Mouse (Mus musculus) heart, embryonic 16.5 days (tissue): ENCODE data around the gene Cox8a. TPM values are rescaled to one million over a fixed set of nuclear protein-coding genes. Genes with fewer than 3 reads are reported as not detected.

Experiments
- ATAC-seq: fragments of 200-750 bp; cut with Nextera tagmentation; replicated peaks from 2 replicates; pipeline ENCODE4 v1.8.0; 2017; ENCODE audit warnings: moderate number of reproducible peaks; ENCODE audit not compliant: insufficient read depth, low FRiP score; ENCODE audit errors: extremely low read depth
- H3K27ac ChIP-seq: fragments of 300-500 bp; sonication (generic); 2 replicates; pipeline ENCODE4 v1.5.1; 2014; ENCODE audit warnings: mild to moderate bottlenecking, low read length, control low read depth, moderate library complexity
- H3K27me3 ChIP-seq: fragments of 300-500 bp; sonication (generic); 2 replicates; pipeline ENCODE4 v1.6.1; 2014; ENCODE audit warnings: low read length, mixed read lengths; ENCODE audit not compliant: control insufficient read depth, insufficient read depth
- H3K36me3 ChIP-seq: fragments of 300-500 bp; sonication (generic); 2 replicates; pipeline ENCODE4 v1.6.1; 2014; ENCODE audit not compliant: control insufficient read depth, insufficient read depth
- H3K4me1 ChIP-seq: fragments of 300-500 bp; sonication (generic); 2 replicates; pipeline ENCODE4 v1.6.1; 2014; ENCODE audit warnings: low read length, mixed read lengths; ENCODE audit not compliant: control insufficient read depth, insufficient read depth
- H3K4me2 ChIP-seq: fragments of 300-500 bp; sonication (generic); 2 replicates; pipeline ENCODE4 v1.6.1; 2014; ENCODE audit warnings: low read depth, mild to moderate bottlenecking, control low read depth, low read length
- H3K4me3 ChIP-seq: fragments of 300-500 bp; sonication (generic); 2 replicates; pipeline ENCODE4 v1.5.1; 2014; ENCODE audit warnings: mild to moderate bottlenecking, control low read depth, low read length
- H3K9ac ChIP-seq: fragments of 300-500 bp; sonication (generic); 2 replicates; pipeline ENCODE4 v1.6.1; 2014; ENCODE audit warnings: low read length, control low read depth
- H3K9me3 ChIP-seq: fragments of 300-500 bp; sonication (generic); replicated peaks from 2 replicates; pipeline ENCODE4 v1.6.1; 2016; ENCODE audit warnings: low read length; ENCODE audit not compliant: control insufficient read depth
- WGBS: fragments of 180-500 bp; shearing (Covaris S2); extraction: QIAGEN DNeasy Blood & Tissue Kit; methylation state at CpG from one replicate; pipeline ENCODE4 v1.1.7; 2014; 5-methylcytosine and 5-hydroxymethylcytosine counted together
- polyA plus RNA-seq: library from polyadenylated mRNA; unstranded; fragments of >200 nt; fragmentation: Nextera tagmentation; extraction: Ambion mirVana; gene quantifications from 2 replicates; pipeline ENCODE4 v1.2.1, GENCODE M21; 2015

The Cox8a gene
- polyA plus RNA-seq, 1 experiment from 2014 or later: 2,285 TPM

DNA sequence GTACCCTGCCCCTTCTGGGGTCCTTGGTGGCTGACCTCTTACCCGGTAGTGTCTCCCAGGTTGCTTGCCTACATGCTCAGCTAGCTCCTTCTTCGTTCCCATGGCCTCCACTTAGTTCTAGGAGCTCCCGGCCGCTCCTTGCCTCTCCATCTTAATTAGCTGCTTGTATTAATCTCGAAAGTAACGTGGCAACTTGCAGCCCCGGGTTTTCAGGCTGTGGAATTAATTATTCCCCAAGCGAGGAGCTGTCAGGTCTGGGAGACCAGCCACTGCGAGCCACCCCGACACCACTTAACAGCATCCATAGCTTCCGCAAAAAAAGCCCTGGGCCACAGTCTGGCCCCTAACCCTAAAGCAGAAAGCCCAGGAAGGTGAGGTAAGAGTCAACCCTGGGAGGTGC lies 34.0 kb downstream of the Cox8a start:
- Histone ChIP-seq H3K4me3 (no peak overlapping the region), H3K36me3 (no peaks in the 10 kb centered on the region), H3K4me2 (no peak overlapping the region), H3K27me3 (peaks cover 9% of the 10 kb centered on the region; the same call in 1 of the 2 replicates), H3K4me1 (peaks cover 30% of the 10 kb centered on the region), H3K9me3 (no peaks in the 10 kb centered on the region), H3K27ac (no peak overlapping the region), H3K9ac (no peak overlapping the region)
- no peak for ATAC-seq
- 70% methylated on average over 11 of the region's 11 CpGs for WGBS

DNA sequence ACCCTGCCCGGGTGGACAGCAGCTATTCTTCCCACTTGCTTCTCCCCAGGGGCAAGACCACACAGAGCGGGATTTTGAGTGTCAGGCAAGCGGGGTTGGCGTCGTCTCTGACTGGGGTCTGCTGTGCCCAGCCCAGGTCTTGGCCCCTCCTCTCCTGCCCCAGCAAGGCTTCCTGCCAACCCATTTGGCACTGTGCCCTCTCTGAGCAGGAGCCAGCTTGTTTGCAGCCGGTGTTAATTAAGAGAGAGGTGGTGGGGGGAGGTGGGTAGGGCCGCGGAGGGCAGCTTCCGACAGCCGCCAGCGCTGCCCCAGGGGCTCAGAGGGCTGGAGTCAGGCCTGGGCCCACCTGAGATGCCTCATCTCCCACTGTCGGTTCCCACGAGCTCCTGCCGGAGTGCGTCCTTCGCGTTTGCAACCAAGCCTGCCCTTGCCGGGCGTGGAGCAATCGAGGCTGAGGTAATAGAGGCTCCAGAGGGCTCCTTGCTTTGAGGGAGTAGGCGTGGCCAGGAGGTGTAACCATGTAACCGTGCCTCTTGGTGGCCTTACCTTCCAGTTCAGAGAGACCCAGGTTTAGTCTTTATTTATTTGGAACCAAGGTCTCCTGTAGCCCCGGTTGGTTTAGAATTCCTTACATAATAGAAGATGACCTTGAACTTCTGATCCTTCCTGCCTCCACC lies 35.0 kb downstream of the Cox8a start:
- ATAC-seq: peak; percentile 71
- peak overlapping the region; percentile 30 for H3K4me3 ChIP-seq
- H3K27me3 ChIP-seq: peaks cover 9% of the 10 kb centered on the region; the same call in 1 of the 2 replicates
- peak overlapping the region; percentile 51 for H3K9ac ChIP-seq
- H3K4me2 ChIP-seq: peak overlapping the region; percentile 64
- H3K27ac ChIP-seq: peak overlapping the region; percentile 34; the same call in 1 of the 2 replicates
- peaks cover 32% of the 10 kb centered on the region for H3K4me1 ChIP-seq
- 3% methylated on average over 23 of the region's 23 CpGs for WGBS
- H3K9me3 ChIP-seq: no peaks in the 10 kb centered on the region
- no peaks in the 10 kb centered on the region for H3K36me3 ChIP-seq

DNA sequence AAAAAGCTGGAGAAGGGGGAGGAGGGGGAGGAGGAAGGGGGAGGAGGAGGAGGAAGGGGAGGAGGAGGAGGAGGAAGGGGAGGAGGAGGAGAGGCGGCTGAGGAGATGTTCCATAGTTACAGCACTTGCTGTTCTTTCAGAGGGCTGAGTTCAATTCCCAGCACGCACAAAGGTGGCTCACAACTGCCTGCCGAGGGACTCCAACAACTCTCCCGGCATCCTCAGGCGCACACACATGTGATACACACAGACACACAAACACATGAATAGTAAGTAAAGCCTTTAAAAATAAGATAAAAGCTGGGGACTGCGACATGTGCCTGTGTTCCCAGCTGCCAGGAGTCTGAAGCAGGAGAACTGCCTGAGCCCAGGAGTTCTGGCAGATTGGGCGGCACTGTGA lies 35.9 kb downstream of the Cox8a start:
- Histone ChIP-seq H3K4me3 (no peak overlapping the region), H3K9ac (no peak overlapping the region), H3K9me3 (no peaks in the 10 kb centered on the region), H3K27me3 (peaks cover 9% of the 10 kb centered on the region; the same call in 1 of the 2 replicates), H3K27ac (no peak overlapping the region), H3K4me2 (no peak overlapping the region), H3K36me3 (no peaks in the 10 kb centered on the region), H3K4me1 (peaks cover 32% of the 10 kb centered on the region)
- ATAC-seq: no peak
- WGBS: 64% methylated on average over 7 of the region's 7 CpGs

DNA sequence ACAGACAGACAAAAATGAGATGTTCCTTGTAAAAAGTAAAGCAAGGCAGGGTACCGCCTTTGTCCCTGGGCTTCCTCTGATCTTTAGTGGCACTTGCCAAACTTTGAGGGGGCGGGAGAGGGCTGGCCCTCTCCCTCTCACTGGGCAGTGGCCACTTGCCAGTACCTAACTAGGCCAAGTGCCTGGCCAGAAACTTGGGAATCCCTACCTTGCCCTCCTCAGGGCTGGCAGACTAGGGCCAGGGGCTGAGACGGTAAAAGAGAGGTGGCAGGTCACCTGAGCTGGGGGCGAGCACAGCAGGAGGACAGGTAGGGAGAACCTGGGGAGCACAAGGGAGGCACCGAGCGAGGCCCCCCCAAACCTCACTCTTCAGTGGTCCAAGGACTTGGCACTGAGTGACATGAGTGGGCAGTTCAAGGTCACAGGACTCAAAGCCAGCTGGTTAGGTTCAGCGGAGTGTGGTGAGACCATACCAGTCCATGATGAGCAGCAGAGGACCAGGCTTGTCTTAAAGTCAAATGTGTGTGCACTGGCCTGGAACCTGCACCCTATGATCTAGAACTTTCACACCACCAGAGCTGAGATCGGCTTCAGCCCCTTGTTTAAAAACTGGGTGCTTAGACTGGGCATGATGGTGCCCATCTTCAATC lies 36.5 kb downstream of the Cox8a start:
- H3K4me3 ChIP-seq: no peak overlapping the region
- no peak overlapping the region for H3K9ac ChIP-seq
- no peak overlapping the region for H3K27ac ChIP-seq
- no peak for ATAC-seq
- peaks cover 37% of the 10 kb centered on the region for H3K4me1 ChIP-seq
- peaks cover 9% of the 10 kb centered on the region; the same call in 1 of the 2 replicates for H3K27me3 ChIP-seq
- no peak overlapping the region for H3K4me2 ChIP-seq
- no peaks in the 10 kb centered on the region for H3K36me3 ChIP-seq
- H3K9me3 ChIP-seq: no peaks in the 10 kb centered on the region
- WGBS: 74% methylated on average over 8 of the region's 8 CpGs

DNA sequence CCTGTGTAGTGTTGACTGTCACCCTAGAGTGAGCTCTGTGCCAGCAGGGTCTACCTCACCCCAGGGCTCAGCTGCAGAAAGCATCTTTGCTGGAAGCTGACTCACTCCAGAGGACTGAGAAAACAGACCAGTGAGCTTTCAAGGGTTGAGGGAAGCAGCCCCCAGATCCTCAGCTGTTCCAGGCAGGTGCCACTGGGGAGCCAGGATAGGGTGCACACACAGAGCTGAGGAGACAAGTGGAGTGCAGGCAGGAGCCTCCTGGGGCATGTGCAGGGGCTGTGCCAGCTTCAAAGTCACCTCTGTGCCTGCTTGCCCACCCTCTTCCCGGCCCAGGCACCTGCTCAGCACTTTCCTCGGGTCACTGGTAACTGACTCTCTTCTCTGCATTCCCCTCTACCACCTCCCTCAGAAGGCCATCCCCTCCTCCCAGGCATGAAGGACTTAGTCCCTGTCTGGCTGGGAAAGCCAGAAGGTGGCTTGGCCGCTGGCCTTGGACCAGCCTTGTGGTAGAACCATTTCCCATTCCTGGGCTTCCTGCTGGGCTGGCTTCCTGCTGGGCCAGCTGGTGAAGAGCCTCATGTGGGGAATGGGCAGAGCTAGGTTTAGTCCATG lies 38.5 kb downstream of the Cox8a start:
- H3K9ac ChIP-seq: no peak overlapping the region
- no peak overlapping the region for H3K4me2 ChIP-seq
- H3K9me3 ChIP-seq: no peaks in the 10 kb centered on the region
- H3K36me3 ChIP-seq: no peaks in the 10 kb centered on the region
- H3K27me3 ChIP-seq: peaks cover 7% of the 10 kb centered on the region; the same call in 1 of the 2 replicates
- WGBS: 34% methylated on average over 3 of the region's 3 CpGs
- ATAC-seq: no peak
- peaks cover 40% of the 10 kb centered on the region for H3K4me1 ChIP-seq
- H3K4me3 ChIP-seq: no peak overlapping the region
- H3K27ac ChIP-seq: no peak overlapping the region

DNA sequence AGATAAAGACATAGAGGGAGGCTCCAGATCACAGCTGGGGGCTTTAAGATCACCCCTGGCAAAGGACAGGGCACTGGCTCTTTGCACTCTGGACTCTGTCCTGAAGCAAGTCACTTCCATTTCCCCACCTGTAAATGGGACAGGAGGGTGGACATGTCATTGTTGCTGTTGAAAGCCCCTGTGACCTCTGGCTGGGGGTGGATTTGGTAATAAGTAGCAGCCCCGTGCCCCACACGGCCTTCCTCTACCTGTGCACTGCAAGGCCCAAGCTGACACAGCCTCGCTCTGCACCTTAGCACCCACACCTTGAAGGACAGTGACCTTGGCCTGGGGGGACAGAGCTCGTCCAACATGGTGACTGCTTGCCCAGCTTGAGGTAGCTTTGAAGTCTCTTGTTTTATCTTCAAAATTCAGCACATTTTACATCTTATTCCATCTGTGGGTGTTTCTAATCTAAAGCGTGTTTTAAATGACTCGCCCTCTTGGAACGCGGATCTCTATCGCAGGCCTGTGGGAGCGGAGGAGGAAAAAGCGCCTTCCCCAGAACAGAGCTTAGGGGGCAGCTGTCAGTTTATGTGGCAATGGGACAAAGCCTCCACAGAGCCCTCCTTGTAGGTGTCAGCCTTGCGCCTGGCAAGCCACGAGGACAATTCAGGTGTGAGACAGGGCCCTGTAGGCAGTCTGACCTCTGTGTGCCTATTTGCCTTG lies 39.5 kb downstream of the Cox8a start:
- no peaks in the 10 kb centered on the region for H3K9me3 ChIP-seq
- no peak overlapping the region for H3K4me3 ChIP-seq
- H3K4me1 ChIP-seq: peaks cover 40% of the 10 kb centered on the region
- H3K27me3 ChIP-seq: peaks cover 3% of the 10 kb centered on the region; the same call in 1 of the 2 replicates
- no peak overlapping the region for H3K9ac ChIP-seq
- 61% methylated on average over 13 of the region's 13 CpGs for WGBS
- H3K4me2 ChIP-seq: no peak overlapping the region
- no peaks in the 10 kb centered on the region for H3K36me3 ChIP-seq
- no peak for ATAC-seq
- no peak overlapping the region for H3K27ac ChIP-seq

DNA sequence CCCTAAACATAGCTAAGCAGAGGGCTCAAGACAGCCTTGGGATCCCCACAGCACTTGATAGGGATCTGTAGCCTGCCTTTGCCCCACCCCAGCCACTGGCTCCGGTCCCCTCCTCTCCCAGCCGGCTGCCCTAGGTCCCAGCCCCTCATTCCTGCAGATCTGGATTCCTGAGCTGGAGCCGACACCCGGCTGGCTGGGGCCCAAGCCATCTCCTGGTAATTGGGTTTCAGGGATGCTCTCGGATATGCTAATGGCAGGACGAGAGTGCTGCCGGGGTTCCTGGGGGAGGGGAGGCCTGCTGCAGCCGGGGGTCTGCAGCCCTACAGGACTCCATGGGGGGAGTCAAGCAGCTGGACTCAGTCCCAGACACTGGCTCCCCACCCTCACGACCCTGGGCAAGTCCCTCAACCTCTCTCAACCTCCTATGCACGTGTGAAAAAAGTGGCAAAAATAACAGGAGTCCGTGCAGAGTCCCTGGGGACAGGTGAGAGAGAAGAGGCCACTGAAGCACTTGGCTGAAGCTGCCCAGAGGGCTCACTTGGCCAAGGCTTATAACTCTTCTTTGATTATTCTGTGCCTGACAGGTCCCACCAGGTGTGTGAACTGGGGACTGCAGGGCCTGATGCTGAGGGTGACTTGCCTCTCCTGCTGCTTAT lies 41.2 kb downstream of the Cox8a start:
- Histone ChIP-seq H3K27ac (no peak overlapping the region), H3K4me2 (no peak overlapping the region), H3K4me3 (no peak overlapping the region), H3K9ac (no peak overlapping the region), H3K27me3 (no peaks in the 10 kb centered on the region; the same call in 1 of the 2 replicates), H3K4me1 (peaks cover 39% of the 10 kb centered on the region), H3K9me3 (no peaks in the 10 kb centered on the region), H3K36me3 (no peaks in the 10 kb centered on the region)
- 20% methylated on average over 11 of the region's 11 CpGs for WGBS
- ATAC-seq: no peak

DNA sequence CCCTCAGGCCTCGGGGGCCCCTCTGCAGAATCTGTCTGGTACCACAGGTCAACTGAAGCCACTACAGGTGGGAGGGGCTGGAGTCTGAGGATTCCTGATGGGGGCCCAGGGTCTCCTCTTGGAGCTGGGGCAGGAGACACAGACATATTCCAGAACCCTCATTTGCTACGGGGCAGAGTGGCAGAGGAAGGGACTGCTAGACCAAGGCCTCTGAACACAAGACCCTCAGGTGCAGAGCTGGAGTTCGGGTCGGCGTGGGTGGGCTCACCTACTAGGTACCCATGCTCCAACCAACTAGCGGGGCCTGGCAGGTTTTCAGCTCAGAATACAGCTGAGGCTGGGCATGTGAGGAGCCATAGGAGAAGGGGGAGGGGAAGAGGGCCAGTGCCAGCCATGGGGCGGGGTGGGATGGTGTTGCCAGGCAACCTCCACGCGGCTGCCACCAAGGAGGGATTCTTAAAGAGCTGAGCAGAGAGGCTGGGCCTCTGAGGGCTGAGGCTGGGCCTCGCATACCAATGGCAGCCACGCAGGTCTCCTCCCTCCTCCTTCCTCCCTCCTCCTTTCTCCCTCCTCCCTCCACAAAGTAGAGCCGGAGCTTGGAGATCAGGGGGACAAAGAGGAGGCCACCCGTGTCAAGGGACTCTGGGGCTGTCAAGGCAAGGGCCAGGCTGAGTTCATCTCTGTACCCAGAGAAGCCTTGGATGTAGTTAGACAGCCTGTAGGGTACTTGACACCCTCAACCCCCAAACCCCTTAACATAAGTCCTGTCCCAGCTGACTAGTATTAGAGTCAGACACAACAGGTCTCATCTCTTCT lies 45.2 kb downstream of the Cox8a start:
- H3K4me1 ChIP-seq: peaks cover 22% of the 10 kb centered on the region
- H3K9ac ChIP-seq: no peak overlapping the region
- no peaks in the 10 kb centered on the region for H3K36me3 ChIP-seq
- no peak overlapping the region for H3K4me2 ChIP-seq
- H3K4me3 ChIP-seq: no peak overlapping the region
- peak; percentile 57 for ATAC-seq
- no peak overlapping the region for H3K27ac ChIP-seq
- 18% methylated on average over 13 of the region's 13 CpGs for WGBS
- no peaks in the 10 kb centered on the region for H3K9me3 ChIP-seq
- peaks cover 9% of the 10 kb centered on the region for H3K27me3 ChIP-seq
